Mouse (Mus musculus) small intestine, adult 2 months (tissue): ENCODE results near the gene Acad11. TPM values are rescaled to one million over a fixed set of nuclear protein-coding genes. Genes with fewer than 3 reads are reported as not detected.

Experiments used
- H3K27ac ChIP-seq: fragments of 200-500 bp; 2 replicates; pipeline ENCODE4 v1.5.1; 2012; ENCODE audit warnings: low read depth, low read length, control low read depth, inconsistent platforms; ENCODE audit not compliant: insufficient read depth
- H3K27me3 ChIP-seq: fragments of 200-500 bp; 2 replicates; pipeline ENCODE4 v1.6.1; 2012; ENCODE audit warnings: mild to moderate bottlenecking, moderate library complexity, low read length, inconsistent platforms; ENCODE audit not compliant: control insufficient read depth, insufficient read depth
- H3K36me3 ChIP-seq: fragments of 200-500 bp; 2 replicates; pipeline ENCODE4 v1.6.1; 2012; ENCODE audit warnings: mild to moderate bottlenecking, low read length, control low read depth, inconsistent platforms; ENCODE audit not compliant: control insufficient read depth, insufficient read depth
- H3K4me1 ChIP-seq: fragments of 200-500 bp; 2 replicates; pipeline ENCODE4 v1.6.1; 2012; ENCODE audit warnings: low read length, inconsistent platforms, mixed read lengths; ENCODE audit not compliant: control insufficient read depth, insufficient read depth, insufficient read length
- H3K4me3 ChIP-seq: fragments of 200-500 bp; 2 replicates; pipeline ENCODE4 v1.5.1; 2012; ENCODE audit warnings: low read depth, mild to moderate bottlenecking, control low read depth, inconsistent platforms, low read length, moderate library complexity
- CTCF ChIP-seq: fragments of 200-500 bp; IDR thresholded peaks from 2 replicates; pipeline ENCODE4 v1.5.1; 2012; ENCODE audit warnings: low read depth, mild to moderate bottlenecking, control low read depth, inconsistent platforms, low read length, moderate library complexity, mixed read lengths; ENCODE audit not compliant: insufficient replicate concordance, insufficient read length; ENCODE audit errors: extremely low read depth
- POLR2A ChIP-seq: fragments of 200-500 bp; IDR thresholded peaks from 2 replicates; pipeline ENCODE4 v1.6.1; 2012; ENCODE audit warnings: low read depth, mild to moderate bottlenecking, control low read depth, inconsistent platforms, low read length, moderate library complexity
- WGBS: fragments of 180-500 bp; shearing (Covaris S2); methylation state at CpG from one replicate; pipeline ENCODE4 v1.1.7; 2018; 5-methylcytosine and 5-hydroxymethylcytosine counted together
- polyA plus RNA-seq: library from polyadenylated mRNA; depleted of rRNA; stranded (reverse); fragments of >200 nt; gene quantifications from 2 replicates; pipeline ENCODE4 v1.2.3, GENCODE M21; 2012; rRNA removed

Acad11 gene
- 26.8 and 54.6 TPM in 2 replicates for polyA plus RNA-seq

GRCm38 (mm10) chr9:104063244-104063961 lies at the start of gene Acad11:
Acad11 (plus strand) TSS chr9:104063377.
- WGBS, result 0% methylated on average over 30 of the region's 30 CpGs
- no peaks in the 10 kb centered on the region for H3K27me3 ChIP-seq
- TF ChIP-seq CTCF (no peak), POLR2A (peak; percentile 64; the same call in 1 of the 2 replicates)

GRCm38 (mm10) chr9:104014526-104014925 lies 48.7 kb upstream of the Acad11 start:
- WGBS, result 76% methylated on average over 1 of the region's 1 CpGs
- TF ChIP-seq CTCF (no peak), POLR2A (no peak)
- Histone ChIP-seq H3K4me3 (no peak overlapping the region), H3K27ac (no peak overlapping the region), H3K36me3 (peaks cover 10% of the 10 kb centered on the region), H3K4me1 (no peaks in the 10 kb centered on the region), H3K27me3 (no peaks in the 10 kb centered on the region)

More at GRCm38 (mm10) chr9:104063244-104063961, at the start of gene Acad11:
- Histone ChIP-seq H3K4me3 (peak within 1 kb of the TSS; percentile 97), H3K27ac (peak within 1 kb of the TSS; percentile 87), H3K4me1 (no peaks in the 10 kb centered on the region), H3K36me3 (peaks cover 8% of the 10 kb centered on the region; the same call in 1 of the 2 replicates)

DNA sequence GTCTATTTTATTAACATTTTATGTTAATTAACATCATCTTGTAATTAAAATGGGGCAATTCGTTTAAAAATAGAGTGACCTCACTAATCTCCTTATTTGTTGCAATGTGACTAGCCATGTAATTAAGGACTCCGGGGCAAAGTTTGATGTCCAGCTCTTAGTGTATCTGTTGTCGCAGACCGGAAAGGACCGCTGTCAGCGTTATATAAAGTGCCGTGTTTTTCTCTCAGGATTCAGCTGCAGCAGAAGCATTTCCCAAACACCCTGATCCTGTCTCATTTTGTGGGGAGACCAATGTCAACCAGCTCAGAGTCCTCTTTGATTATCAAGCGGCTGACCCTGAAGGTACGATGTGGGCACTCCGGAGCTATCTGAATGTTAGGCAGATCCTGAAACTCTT lies 42.2 kb upstream of the Acad11 start:
- TF ChIP-seq POLR2A (no peak), CTCF (no peak)
- H3K4me3 ChIP-seq, result no peak overlapping the region
- no peaks in the 10 kb centered on the region for H3K4me1 ChIP-seq
- no peaks in the 10 kb centered on the region for H3K27me3 ChIP-seq
- H3K27ac ChIP-seq, result no peak overlapping the region
- WGBS, result 92% methylated on average over 10 of the region's 10 CpGs
- peaks cover 10% of the 10 kb centered on the region; the same call in 1 of the 2 replicates for H3K36me3 ChIP-seq

DNA sequence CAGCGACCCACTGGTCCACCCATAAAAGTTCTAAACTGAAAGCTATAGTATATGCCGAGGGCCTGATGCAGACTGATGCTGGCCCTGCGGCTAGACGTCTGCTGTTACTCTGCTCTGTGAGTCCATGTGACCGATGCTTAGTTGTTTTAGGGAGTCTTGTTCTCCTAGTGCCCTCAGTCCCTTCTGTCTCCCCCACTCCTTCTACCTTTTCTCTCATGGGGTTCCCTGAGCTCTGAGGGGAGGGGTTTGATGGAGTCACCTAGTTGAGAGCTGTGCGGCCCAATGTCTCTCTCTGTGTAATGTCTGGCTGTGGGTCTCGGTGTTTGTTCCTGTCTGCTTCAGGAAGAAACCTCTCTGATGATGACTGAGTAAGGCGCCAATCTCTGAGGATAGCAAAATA lies 36.0 kb upstream of the Acad11 start:
- 98% methylated on average over 8 of the region's 8 CpGs for WGBS
- no peaks in the 10 kb centered on the region for H3K27me3 ChIP-seq
- no peaks in the 10 kb centered on the region for H3K4me1 ChIP-seq
- no peak overlapping the region for H3K27ac ChIP-seq
- no peak overlapping the region for H3K4me3 ChIP-seq
- H3K36me3 ChIP-seq, result peaks cover 3% of the 10 kb centered on the region; the same call in 1 of the 2 replicates
- TF ChIP-seq POLR2A (no peak), CTCF (no peak)

- H3K4me3 ChIP-seq, result no peak overlapping the region
- H3K27ac ChIP-seq, result no peak overlapping the region
- H3K4me1 ChIP-seq, result no peaks in the 10 kb centered on the region
- 89% methylated on average over 11 of the region's 11 CpGs for WGBS
- TF ChIP-seq POLR2A (no peak), CTCF (no peak)
- H3K27me3 ChIP-seq, result no peaks in the 10 kb centered on the region
- peaks cover 3% of the 10 kb centered on the region; the same call in 1 of the 2 replicates for H3K36me3 ChIP-seq
These were observed 33.3 kb upstream of the Acad11 start for GRCm38 (mm10) chr9:104029861-104030260.

- 83% methylated on average over 8 of the region's 8 CpGs for WGBS
- Histone ChIP-seq H3K36me3 (no peaks in the 10 kb centered on the region; the same call in 1 of the 2 replicates), H3K27me3 (no peaks in the 10 kb centered on the region), H3K4me1 (no peaks in the 10 kb centered on the region), H3K4me3 (no peak overlapping the region), H3K27ac (no peak overlapping the region)
- TF ChIP-seq CTCF, result no peak
These were observed 28.9 kb upstream of the Acad11 start for GRCm38 (mm10) chr9:104034231-104034630.

- TF ChIP-seq CTCF (no peak), POLR2A (no peak)
- Histone ChIP-seq H3K4me1 (no peaks in the 10 kb centered on the region), H3K36me3 (no peaks in the 10 kb centered on the region; the same call in 1 of the 2 replicates), H3K27me3 (no peaks in the 10 kb centered on the region), H3K4me3 (no peak overlapping the region), H3K27ac (no peak overlapping the region)
- 76% methylated on average over 6 of the region's 6 CpGs for WGBS
These were observed 28.5 kb upstream of the Acad11 start for GRCm38 (mm10) chr9:104034718-104035117.
